Mouse (Mus musculus): Measurements from ENCODE around the gene Cpeb4. TPM values are rescaled to one million over a fixed set of nuclear protein-coding genes. Genes with fewer than 3 reads are reported as not detected.
A peak's percentile ranks its signal among the peaks of the same experiment; 100 is the strongest.

Gene Cpeb4
- polyA plus RNA-seq, 1 experiment from 2014 or later = 3.5 TPM

DNA sequence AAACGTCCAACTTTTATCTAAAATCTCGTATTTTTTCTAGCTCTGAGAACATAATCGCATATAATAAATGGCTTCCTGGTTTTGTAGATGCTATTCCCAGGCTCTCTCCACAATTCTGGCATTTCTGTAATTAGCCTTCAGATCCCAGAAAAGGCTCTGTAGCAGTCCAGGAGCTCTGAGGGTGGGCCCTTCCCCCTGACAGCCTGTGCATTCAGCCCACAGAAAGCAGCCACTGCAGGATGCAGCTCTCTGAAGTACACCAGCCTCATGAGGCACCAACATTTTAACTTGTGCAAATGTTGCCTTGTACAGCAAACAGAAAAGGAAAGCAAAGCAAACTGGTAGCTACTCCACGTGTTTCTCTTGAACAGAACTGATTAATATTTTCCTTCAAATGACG is 17.1 kb upstream of the Cpeb4 start:
- Histone ChIP-seq H3K36me3 (ENCODE audit: control insufficient read depth, insufficient read depth, low read length) (no peaks in the 10 kb centered on the region), H3K9ac (ENCODE audit: low read length) (no peak overlapping the region), H3K4me3 (ENCODE audit: low read length) (no peak overlapping the region), H3K9me3 (ENCODE audit: control insufficient read depth, low read length) (no peaks in the 10 kb centered on the region), H3K27ac (ENCODE audit: low read length) (no peak overlapping the region), H3K4me2 (ENCODE audit: low read depth, low read length) (no peak overlapping the region), H3K27me3 (ENCODE audit: control insufficient read depth, insufficient read depth, low read depth, low read length) (no peaks in the 10 kb centered on the region), H3K4me1 (replicated peaks; ENCODE audit: control insufficient read depth, insufficient read depth, low read length) (peaks cover 10% of the 10 kb centered on the region; the same call in 1 of the 2 replicates)
- ATAC-seq (ENCODE audit: low read depth) = no peak
- WGBS = 62% methylated on average over 5 of the region's 5 CpGs

DNA sequence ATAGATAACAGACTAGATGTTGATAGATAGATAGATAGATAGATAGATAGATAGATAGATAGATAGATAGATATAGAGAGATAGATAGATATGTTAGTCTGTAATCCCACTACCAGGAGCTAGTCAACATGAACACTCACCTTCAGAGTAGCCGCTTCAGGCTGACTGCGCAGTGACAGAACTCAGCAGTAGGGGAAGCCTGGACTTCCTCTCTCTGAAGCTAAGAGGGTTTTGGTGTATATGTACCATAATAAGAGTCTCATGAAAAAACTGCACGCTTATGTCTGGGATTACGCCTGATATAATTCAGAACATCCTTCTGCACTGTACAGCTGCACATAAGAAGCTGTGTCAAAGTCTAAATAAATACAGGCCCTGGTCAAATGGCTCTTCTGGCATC is 14.5 kb upstream of the Cpeb4 start:
- Histone ChIP-seq H3K27me3 (ENCODE audit: control insufficient read depth, insufficient read depth, low read depth, low read length) (no peaks in the 10 kb centered on the region), H3K9me3 (ENCODE audit: control insufficient read depth, low read length) (no peaks in the 10 kb centered on the region), H3K36me3 (ENCODE audit: control insufficient read depth, insufficient read depth, low read length) (no peaks in the 10 kb centered on the region), H3K4me2 (ENCODE audit: low read depth, low read length) (no peak overlapping the region), H3K4me1 (replicated peaks; ENCODE audit: control insufficient read depth, insufficient read depth, low read length) (no peaks in the 10 kb centered on the region), H3K4me3 (ENCODE audit: low read length) (no peak overlapping the region), H3K27ac (ENCODE audit: low read length) (no peak overlapping the region), H3K9ac (ENCODE audit: low read length) (no peak overlapping the region)
- no peak for ATAC-seq (ENCODE audit: low read depth)
- WGBS = 89% methylated on average over 4 of the region's 4 CpGs

DNA sequence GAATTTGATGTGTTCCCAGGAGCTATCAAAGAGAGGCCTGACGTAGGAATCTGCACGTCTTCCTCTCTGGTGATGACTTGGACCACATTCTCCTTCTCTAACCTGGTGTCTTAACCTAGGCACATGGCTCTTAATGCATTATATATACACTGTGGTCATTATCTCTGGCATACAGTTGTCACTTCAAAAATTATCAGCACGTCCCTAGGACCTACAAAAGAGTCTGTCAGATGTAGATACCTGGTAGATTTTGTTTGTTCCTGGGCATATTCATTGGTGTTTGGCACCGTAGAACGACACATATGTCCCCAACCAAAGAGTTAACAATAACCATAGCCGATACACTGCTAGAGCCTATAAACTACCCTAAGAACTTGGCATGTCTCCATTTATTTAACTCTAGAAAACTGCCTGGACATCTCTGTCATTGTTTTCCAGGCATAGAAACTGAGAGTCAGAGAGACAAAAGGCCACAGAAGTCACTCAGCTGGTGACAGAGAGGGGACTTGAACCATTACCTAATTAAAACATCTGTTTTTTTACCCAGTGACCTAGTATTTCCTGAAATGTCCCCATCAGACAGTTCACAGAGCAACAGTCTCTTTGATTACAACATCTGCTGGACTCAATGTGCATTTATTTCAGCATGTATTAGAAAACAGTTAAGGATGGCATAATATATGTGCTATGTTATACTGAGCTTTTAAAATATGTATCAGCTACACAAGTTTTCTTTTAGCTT is 10.7 kb upstream of the Cpeb4 start:
- Histone ChIP-seq H3K27me3 (ENCODE audit: control insufficient read depth, insufficient read depth, low read depth, low read length) (no peaks in the 10 kb centered on the region), H3K9ac (ENCODE audit: low read length) (no peak overlapping the region), H3K36me3 (ENCODE audit: control insufficient read depth, insufficient read depth, low read length) (no peaks in the 10 kb centered on the region), H3K27ac (ENCODE audit: low read length) (no peak overlapping the region), H3K4me2 (ENCODE audit: low read depth, low read length) (no peak overlapping the region), H3K4me3 (ENCODE audit: low read length) (no peak overlapping the region), H3K4me1 (replicated peaks; ENCODE audit: control insufficient read depth, insufficient read depth, low read length) (no peaks in the 10 kb centered on the region), H3K9me3 (ENCODE audit: control insufficient read depth, low read length) (no peaks in the 10 kb centered on the region)
- WGBS = 72% methylated on average over 6 of the region's 6 CpGs
- no peak for ATAC-seq (ENCODE audit: low read depth)

DNA sequence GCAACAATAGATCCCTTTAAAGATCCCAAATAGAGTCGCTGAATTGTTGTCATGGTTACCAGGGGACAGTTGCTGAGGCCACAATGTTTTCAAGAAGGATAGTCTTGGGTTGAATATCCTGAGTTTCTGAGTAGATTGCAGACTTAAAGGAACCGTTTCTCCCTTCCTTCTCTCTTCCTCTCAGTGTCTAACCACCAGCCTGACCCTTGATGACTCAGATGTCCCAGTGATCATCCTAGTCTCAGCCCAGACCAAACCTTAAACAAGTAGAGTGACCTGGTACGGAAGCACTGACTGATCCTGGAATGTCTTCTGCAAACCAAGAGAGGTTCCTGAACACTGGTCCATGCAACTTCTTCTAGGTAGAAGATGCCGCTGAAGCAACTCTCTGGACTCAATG is 4.0 kb upstream of the Cpeb4 start:
- no peak for ATAC-seq (ENCODE audit: low read depth)

DNA sequence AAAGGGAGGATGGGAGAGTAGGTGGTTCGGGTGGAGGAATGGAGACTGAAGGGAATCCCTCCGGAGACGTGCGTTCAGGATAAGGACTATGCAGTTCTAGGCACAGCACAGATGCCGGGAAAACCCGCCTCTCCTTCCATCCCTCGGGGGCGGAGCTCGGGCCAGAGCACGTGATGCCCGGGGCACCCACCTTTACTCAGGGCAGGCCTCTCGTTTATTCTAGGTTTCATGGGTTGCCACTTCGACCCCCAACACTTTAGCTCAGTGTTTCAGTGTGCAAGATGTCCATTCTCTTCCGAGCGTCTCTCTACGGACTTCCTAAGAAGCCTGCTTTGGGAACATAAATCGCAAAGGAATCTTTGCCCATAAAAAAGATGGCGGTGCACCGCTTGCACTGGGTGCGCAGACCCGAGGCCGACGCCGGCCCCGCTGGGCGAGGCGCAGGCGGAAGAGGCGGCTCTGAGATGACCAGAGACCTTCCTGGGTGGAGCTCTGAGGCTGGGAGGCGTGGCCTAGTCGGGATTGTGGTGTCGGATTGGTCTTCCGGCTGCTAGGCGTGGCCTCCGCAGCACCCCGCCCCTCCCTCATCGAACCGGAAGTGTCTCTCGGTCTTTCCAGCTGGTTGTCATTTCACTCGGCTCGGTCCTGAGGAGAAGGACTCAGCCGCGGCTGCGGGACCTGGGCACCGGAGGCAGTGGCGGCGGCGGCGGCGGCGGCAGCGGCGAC is 1.6 kb upstream of the Cpeb4 start:
- Histone ChIP-seq H3K9me3 (ENCODE audit: control insufficient read depth, low read length) (no peaks in the 10 kb centered on the region), H3K27ac (ENCODE audit: low read length) (peak overlapping the region; percentile 88), H3K4me3 (ENCODE audit: low read length) (peak overlapping the region; percentile 96), H3K27me3 (ENCODE audit: control insufficient read depth, insufficient read depth, low read depth, low read length) (no peaks in the 10 kb centered on the region), H3K36me3 (ENCODE audit: control insufficient read depth, insufficient read depth, low read length) (no peaks in the 10 kb centered on the region), H3K4me2 (ENCODE audit: low read depth, low read length) (peak overlapping the region; percentile 92), H3K4me1 (replicated peaks; ENCODE audit: control insufficient read depth, insufficient read depth, low read length) (peaks cover 11% of the 10 kb centered on the region; the same call in 1 of the 2 replicates), H3K9ac (ENCODE audit: low read length) (peak overlapping the region; percentile 80)
- ATAC-seq (ENCODE audit: low read depth) = peak; percentile 100
- WGBS = under 1% methylated on average over 53 of the region's 53 CpGs

More for the DNA sequence above, 4.0 kb upstream of the Cpeb4 start:
- H3K4me1 ChIP-seq (replicated peaks; ENCODE audit: control insufficient read depth, insufficient read depth, low read length) = peaks cover 10% of the 10 kb centered on the region; the same call in 1 of the 2 replicates
- H3K27me3 ChIP-seq (ENCODE audit: control insufficient read depth, insufficient read depth, low read depth, low read length) = no peaks in the 10 kb centered on the region
- H3K27ac ChIP-seq (ENCODE audit: low read length) = no peak overlapping the region
- no peak overlapping the region for H3K4me2 ChIP-seq (ENCODE audit: low read depth, low read length)
- H3K4me3 ChIP-seq (ENCODE audit: low read length) = no peak overlapping the region
- no peaks in the 10 kb centered on the region for H3K36me3 ChIP-seq (ENCODE audit: control insufficient read depth, insufficient read depth, low read length)
- no peak overlapping the region for H3K9ac ChIP-seq (ENCODE audit: low read length)
- H3K9me3 ChIP-seq (ENCODE audit: control insufficient read depth, low read length) = no peaks in the 10 kb centered on the region
- 72% methylated on average over 4 of the region's 4 CpGs for WGBS

DNA sequence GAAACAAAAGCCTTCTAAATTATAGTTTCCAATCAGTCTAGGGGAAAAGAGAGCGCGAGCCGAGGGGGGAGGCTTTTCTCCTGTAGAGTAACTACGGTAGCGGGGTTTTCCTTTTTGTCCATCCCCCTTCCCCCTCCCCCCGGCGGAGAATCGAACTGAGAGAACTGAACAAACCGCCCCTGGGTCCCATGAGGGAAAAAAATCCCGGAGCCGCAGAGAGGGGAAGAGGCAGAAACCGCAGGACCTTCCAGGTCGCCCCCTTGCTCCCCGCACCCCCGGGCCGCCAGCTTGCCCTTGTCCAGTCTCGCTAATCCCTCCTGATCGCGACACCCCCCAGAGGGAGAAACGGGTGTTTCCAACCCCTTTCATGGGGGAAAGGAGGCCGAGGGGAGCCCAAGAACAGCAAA is 873 bp upstream of the Cpeb4 start:
- peak overlapping the region; percentile 80 for H3K9ac ChIP-seq (ENCODE audit: low read length)

DNA sequence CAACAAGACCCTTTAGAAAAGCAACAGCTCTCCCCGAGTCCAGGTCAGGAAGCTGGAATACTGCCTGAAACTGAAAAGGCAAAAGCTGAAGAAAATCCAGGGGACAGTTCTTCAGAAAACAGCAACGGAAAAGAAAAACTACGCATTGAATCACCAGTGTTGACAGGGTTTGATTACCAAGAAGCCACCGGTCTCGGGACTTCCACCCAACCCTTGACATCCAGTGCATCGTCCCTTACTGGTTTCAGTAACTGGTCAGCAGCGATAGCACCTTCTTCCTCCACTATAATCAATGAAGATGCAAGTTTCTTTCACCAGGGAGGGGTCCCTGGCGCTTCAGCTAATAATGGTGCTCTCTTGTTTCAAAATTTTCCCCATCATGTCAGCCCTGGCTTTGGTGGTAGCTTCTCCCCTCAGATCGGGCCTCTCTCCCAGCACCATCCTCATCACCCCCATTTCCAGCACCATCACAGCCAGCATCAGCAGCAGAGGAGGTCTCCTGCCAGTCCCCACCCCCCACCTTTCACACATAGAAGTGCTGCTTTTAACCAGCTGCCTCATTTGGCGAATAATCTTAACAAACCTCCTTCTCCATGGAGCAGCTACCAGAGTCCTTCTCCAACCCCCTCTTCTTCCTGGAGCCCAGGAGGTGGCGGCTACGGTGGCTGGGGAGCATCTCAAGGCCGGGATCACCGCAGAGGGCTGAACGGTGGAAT is 693 bp downstream of the Cpeb4 start:
- no peak for ATAC-seq (ENCODE audit: low read depth)
- WGBS = 38% methylated on average over 15 of the region's 15 CpGs
- Histone ChIP-seq H3K27me3 (ENCODE audit: control insufficient read depth, insufficient read depth, low read depth, low read length) (no peaks in the 10 kb centered on the region), H3K36me3 (ENCODE audit: control insufficient read depth, insufficient read depth, low read length) (no peaks in the 10 kb centered on the region), H3K9me3 (ENCODE audit: control insufficient read depth, low read length) (no peaks in the 10 kb centered on the region), H3K9ac (ENCODE audit: low read length) (peak overlapping the region; percentile 63), H3K27ac (ENCODE audit: low read length) (peak overlapping the region; percentile 16; the same call in 1 of the 2 replicates), H3K4me1 (replicated peaks; ENCODE audit: control insufficient read depth, insufficient read depth, low read length) (peaks cover 11% of the 10 kb centered on the region; the same call in 1 of the 2 replicates), H3K4me3 (ENCODE audit: low read length) (peak overlapping the region; percentile 49), H3K4me2 (ENCODE audit: low read depth, low read length) (peak overlapping the region; percentile 74)

More for the DNA sequence above, 873 bp upstream of the Cpeb4 start:
- Histone ChIP-seq H3K27me3 (ENCODE audit: control insufficient read depth, insufficient read depth, low read depth, low read length) (no peaks in the 10 kb centered on the region), H3K9me3 (ENCODE audit: control insufficient read depth, low read length) (no peaks in the 10 kb centered on the region), H3K4me1 (replicated peaks; ENCODE audit: control insufficient read depth, insufficient read depth, low read length) (peaks cover 11% of the 10 kb centered on the region; the same call in 1 of the 2 replicates), H3K27ac (ENCODE audit: low read length) (peak overlapping the region; percentile 81), H3K4me3 (ENCODE audit: low read length) (peak overlapping the region; percentile 96), H3K4me2 (ENCODE audit: low read depth, low read length) (peak overlapping the region; percentile 92), H3K36me3 (ENCODE audit: control insufficient read depth, insufficient read depth, low read length) (no peaks in the 10 kb centered on the region)
- 0% methylated on average over 17 of the region's 21 CpGs for WGBS
- peak; percentile 4; the same call in 1 of the 2 replicates for ATAC-seq (ENCODE audit: low read depth)

DNA sequence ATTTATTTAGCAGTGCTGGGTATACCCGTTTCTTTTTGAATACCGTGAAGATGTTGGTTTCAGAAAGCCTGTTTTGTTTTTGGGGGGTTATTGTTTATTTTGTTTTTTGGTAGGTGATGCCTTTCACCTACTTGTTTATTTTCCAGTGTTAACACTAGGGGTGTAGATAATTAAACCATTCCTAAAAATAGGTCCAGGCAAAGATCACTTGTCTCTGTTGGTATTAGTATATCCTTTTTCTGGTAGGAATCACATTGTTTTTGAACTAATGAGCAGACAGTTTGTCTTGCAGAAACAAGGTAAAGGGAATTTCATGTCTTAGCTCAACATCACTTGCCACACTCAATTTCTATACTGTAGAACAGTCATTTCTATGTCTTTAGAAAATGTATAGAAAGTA is 2.1 kb downstream of the Cpeb4 start:
- no peak overlapping the region for H3K27ac ChIP-seq (ENCODE audit: low read length)
- peak overlapping the region; percentile 27 for H3K4me3 ChIP-seq (ENCODE audit: low read length)
- peaks cover 11% of the 10 kb centered on the region; the same call in 1 of the 2 replicates for H3K4me1 ChIP-seq (replicated peaks; ENCODE audit: control insufficient read depth, insufficient read depth, low read length)
- H3K36me3 ChIP-seq (ENCODE audit: control insufficient read depth, insufficient read depth, low read length) = no peaks in the 10 kb centered on the region
- H3K9ac ChIP-seq (ENCODE audit: low read length) = no peak overlapping the region
- peak overlapping the region; percentile 40 for H3K4me2 ChIP-seq (ENCODE audit: low read depth, low read length)
- H3K9me3 ChIP-seq (ENCODE audit: control insufficient read depth, low read length) = no peaks in the 10 kb centered on the region
- H3K27me3 ChIP-seq (ENCODE audit: control insufficient read depth, insufficient read depth, low read depth, low read length) = no peaks in the 10 kb centered on the region
- 37% methylated on average over 2 of the region's 2 CpGs for WGBS
- ATAC-seq (ENCODE audit: low read depth) = no peak

DNA sequence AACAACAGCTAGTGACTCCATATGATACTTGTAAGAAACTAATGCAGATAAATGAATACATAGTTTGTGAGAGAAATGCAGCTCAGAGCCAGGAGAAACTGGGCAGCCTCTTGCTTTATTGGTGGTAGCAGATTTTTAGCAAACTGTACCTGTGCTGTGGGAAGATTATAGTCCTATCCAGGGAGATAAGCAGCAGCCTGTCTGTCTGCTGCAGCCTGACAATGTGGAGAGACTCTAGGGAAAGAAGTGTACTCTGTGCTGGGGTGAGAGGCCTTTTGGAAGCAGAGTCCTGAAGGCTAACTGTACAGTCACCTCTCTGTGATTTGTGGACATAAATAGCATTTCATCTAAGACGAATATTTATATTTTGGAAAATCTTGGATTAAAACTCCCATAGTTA is 11.7 kb downstream of the Cpeb4 start:
- Histone ChIP-seq H3K36me3 (ENCODE audit: control insufficient read depth, insufficient read depth, low read length) (no peaks in the 10 kb centered on the region), H3K9me3 (ENCODE audit: control insufficient read depth, low read length) (no peaks in the 10 kb centered on the region), H3K9ac (ENCODE audit: low read length) (no peak overlapping the region), H3K27me3 (ENCODE audit: control insufficient read depth, insufficient read depth, low read depth, low read length) (no peaks in the 10 kb centered on the region), H3K4me2 (ENCODE audit: low read depth, low read length) (no peak overlapping the region), H3K27ac (ENCODE audit: low read length) (no peak overlapping the region), H3K4me1 (replicated peaks; ENCODE audit: control insufficient read depth, insufficient read depth, low read length) (no peaks in the 10 kb centered on the region), H3K4me3 (ENCODE audit: low read length) (no peak overlapping the region)
- WGBS = 78% methylated on average over 1 of the region's 1 CpGs
- ATAC-seq (ENCODE audit: low read depth) = no peak
